Mouse (Mus musculus): Measurements from ENCODE around the gene Prkcg. TPM values are rescaled to one million over a fixed set of nuclear protein-coding genes. Genes with fewer than 3 reads are reported as not detected.

The Prkcg gene
- total RNA-seq, 2 experiments from 2014 or later, result 5.7 to 8.5 TPM

DNA sequence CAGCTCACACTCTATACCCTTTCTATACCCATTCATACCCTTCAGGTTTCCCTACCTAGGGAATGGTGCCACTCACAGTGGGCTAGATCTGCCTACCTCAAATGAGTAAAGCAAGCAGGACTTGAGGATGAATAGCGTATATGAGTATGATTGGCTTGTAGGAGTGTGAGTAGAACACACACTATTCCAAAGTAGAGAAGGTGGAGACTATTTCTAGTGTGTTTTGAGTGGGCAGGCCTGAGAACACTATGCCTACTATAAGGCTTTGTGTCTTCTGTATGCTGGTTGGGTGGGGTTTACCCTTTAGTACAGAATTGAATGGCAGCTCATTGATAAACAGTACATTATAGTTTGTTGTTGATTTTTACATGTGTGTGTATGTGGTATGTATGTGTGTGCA is 34.8 kb downstream of the Prkcg start:
- DNase-seq, result no peak

DNA sequence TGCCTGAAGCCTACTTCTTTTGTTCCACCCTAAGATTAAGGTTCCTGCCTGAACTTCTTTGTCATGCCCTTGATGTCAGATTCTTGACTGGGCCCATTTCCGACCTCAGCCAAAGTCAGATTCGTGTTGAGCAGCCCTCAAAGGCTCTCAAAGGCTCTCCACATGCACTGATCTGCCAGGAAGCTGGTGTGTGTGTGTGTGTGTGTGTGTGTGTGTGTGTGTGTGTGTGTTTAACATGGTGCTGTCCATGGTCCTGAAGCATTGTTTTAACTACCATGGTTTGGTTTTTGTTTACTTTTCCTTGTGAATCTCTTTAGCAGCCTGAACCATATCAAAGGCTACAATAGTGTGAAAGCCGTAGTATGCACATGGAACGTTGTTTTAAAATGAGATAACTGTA is 39.0 kb downstream of the Prkcg start:
- peak; percentile 17 for DNase-seq

DNA sequence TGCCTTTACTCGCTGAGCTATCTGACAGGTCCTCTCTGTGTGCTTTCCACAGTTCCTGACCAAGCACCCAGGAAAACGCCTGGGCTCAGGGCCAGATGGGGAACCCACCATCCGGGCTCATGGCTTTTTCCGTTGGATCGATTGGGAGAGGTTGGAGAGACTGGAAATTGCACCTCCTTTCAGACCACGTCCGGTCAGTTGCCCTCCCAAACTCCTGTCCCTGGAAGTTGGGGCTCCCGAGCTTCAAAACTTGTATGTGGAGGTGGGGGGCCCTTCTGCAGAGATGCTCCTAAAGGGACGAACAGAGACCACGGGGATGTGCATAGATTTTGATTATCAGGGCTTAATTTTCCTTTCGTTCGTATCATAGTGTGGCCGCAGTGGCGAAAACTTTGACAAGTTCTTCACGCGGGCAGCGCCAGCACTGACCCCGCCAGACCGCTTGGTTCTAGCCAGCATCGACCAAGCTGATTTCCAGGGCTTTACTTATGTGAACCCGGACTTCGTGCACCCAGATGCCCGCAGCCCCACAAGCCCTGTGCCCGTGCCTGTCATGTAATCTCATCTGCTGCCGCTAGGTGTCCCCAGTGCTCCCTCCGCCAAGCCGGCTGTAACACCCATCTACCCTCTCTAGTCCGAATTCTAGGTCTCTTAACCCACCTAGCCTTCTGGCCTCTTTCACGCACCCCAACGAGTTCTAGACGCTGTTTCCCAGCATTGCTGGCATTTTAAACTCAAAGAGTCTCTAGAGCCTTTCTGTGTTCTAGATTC is 41.0 kb downstream of the Prkcg start:
- peak; percentile 84 for DNase-seq

DNA sequence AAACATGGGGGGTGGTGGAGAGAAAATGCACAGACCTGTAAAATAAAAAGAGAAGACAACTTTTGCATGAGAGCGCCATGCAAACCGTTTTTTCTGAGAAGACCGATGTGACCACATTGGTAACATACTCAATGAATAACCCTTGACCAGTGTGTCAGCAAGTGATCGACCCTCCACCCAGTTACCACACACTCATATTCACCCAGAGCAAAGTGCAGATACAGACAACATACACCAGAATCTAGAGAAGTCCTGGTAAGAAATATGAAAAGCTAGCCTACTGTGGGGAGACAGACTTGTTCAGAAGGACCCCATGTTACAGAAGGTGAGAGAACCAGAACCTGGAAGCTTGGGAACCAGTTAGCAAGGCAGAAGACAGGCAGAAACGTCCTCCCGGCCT is 42.2 kb downstream of the Prkcg start:
- no peak for DNase-seq

DNA sequence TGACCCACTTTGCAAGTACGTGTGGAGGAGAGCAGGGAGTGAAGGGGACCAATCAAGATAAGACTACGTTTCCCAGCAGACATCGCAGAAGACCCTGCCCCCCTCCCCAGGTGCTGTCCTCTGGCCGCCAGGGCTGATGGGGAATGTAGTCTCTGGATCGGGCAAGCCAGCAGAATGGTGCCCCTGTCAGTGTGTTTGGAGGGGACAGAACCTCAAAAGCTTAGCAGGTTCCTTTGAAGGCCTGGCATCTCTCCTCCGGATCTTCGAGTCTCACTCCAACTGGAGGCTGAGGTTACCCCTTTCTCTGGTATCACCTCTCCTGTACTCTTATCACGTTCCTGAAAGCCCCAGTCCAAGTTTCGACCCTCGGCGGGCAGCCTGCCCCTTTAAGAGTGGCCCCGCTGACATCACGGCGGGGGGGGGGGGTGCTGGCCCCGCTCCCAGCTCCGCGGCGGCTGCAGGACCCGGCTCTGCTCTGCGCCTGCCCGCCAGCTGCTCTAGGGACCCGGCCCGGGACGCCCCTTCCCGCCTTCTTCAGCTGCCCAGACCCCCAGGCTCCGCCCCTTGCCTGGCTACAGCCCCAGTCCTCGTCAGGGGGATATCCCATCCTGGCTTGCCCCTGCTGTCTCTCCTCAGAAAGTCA is 42.7 kb downstream of the Prkcg start:
- DNase-seq, result peak; percentile 82

DNA sequence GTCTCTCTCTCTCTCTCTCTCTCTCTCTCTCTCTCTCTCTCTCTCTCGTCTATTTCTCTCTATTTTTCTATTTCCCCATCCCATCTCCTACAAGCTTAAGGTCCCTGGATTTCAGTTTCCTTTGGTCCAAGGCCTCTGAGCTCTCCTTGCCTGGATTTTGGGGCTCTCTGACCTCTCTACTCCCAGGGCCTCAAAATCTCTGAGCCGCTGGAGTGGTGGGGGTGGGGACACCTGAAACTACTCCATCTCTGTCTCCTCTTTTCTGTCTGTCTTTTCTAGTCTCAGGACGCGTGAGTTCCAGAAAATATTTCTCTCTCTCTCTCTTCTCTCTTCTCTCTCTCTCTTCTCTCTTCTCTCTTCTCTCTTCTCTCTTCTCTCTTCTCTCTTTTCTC is 43.2 kb downstream of the Prkcg start:
- no peak for DNase-seq

DNA sequence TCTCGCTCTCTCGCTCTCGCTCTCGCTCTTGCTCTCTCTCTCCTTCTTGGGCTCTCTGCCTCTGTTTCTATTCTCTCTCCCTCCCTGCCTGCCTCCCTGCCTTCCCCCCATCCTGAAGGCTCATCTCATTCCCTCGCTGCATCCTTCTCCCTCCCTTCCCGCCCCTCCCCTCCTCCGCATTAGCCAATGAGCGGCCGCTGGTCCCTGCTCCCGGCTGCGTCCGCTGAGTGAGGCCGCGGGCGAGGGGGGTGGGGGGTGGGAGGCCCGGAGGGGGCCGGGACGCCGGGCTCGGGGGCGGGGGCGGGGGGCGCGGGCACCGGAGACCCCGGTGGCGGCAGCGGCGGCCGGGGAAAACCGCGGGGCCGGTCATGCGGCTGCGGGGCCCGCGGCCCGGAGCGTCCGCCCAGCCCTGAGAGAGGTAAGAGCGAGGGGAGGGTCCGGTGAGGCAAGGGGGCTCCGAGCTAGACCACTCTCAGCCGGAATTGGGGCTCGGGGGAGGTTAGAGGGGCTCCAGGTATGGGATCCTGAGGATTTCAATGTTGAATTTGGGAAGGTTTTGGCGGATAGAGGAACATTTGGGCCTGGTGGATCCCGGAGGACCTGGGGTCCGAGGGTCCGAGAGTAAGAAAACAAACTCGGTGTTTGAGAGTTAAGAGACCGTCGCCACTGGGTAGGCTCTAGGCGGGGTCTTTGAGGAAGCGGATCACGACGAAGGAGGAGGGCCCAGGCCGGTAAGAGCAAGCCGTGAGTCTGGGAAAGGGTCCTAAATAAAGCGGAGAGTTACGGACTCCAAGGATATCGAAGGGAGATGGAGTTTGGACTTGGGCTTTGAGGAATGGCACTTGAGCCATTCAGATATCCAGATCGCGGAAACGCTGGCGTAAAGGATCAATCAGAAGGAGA is 43.9 kb downstream of the Prkcg start, which contains the start of gene Cacng7:
Cacng7 (plus strand) TSS at position 337 of the 903 bp plus-strand sequence.
- DNase-seq, result peak; percentile 38

DNA sequence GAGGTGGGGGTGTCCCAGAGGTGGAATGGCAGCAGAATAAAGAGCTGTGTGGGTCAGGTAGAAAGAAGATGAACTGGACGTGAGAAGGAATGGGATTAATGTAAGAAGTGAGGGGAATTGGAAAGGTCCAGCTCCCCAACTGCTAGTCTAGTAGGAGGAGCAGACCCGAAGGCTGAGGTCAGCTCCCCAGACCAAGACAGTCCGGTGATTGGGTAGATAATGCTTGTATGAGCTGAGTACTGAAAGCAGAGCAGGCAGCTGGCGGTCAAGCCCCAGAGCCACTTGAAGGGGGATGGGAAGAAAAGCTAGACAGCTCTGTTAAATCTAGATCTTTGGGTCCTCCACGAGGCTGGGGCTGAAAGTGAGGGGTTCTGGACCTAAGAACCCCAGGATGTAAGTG is 44.6 kb downstream of the Prkcg start:
- DNase-seq, result no peak

DNA sequence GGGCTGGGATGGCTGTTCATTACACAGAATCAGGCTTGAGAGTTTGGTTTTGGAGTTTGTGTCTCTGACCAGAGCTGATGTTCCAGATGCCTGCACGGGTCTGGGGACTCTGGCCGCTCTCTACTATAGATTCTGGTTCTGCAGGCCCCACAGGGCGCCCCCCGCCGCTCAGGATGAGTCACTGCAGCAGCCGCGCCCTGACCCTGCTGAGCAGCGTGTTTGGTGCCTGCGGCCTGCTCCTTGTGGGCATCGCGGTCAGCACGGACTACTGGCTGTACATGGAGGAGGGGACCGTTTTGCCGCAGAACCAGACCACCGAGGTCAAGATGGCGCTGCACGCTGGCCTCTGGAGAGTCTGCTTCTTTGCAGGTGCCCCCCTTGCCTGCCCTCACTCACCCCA is 47.4 kb downstream of the Prkcg start:
- no peak for DNase-seq

DNA sequence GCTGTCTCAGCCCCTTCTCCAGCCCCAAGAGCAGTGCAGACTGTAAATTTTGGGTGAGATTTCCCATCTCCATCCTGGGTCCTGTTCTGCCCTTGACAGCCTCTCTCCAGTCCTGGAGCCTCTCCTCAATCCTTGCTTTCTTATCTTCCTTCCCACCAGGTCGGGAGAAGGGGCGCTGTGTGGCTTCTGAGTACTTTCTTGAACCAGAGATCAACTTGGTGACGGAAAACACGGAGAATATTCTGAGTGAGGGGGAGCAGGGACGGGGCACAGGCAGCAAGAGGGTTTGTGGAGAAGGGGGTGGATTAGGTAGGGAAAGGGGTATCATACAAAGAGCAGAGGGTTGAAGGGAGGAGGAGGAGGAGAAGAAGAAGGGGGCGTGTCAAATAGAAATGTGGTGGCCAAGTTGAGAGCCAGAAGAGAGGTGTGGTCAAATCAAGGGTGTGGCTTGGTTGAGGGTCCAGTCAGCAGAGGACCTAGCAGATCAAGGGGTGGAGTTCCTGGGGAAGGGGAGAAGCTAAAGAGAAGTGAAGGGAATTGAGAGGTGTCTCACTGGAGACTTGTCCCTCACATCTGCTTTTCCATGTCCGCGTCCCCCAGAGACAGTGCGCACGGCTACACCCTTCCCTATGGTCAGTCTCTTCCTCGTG is 49.4 kb downstream of the Prkcg start:
- no peak for DNase-seq

DNA sequence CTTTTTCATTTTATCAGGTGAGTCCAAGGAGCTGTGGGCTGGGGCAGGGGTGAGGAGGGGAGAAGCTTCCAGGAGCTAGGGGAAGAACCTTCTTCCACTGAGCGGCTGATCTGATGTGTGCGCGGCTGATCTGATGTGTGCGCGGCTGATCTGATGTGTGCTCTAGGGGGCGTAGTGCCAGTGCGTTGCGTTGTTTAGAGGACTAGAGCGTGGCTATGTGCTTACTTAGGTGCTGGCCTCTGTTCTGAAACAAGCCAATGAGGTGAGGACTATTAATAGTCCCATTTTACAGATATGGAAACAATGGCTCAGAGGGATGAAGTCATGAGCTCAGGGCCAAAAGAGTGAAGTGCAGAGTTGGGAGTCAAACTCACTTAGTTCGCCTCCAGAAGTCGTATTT is 50.0 kb downstream of the Prkcg start:
- DNase-seq, result no peak

DNA sequence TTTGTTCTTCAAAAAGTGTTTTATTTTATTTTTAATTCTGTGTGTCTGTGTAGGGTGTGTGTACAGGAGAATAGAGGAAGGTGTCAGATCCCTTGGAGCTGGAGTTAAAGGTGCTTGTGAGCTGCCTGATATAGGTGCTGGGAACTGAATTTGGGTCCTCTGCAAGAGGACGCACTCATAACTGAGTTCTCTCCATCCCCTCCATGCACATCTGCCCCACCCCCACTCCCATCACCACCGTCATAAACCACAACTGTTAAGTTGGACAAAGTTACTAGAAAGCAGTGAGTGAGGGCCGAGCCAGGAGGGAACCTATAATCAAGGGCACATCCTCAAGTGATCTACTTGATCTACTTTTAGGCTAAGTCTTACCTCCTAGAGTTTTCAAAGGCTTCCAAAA is 54.9 kb downstream of the Prkcg start:
- no peak for DNase-seq

DNA sequence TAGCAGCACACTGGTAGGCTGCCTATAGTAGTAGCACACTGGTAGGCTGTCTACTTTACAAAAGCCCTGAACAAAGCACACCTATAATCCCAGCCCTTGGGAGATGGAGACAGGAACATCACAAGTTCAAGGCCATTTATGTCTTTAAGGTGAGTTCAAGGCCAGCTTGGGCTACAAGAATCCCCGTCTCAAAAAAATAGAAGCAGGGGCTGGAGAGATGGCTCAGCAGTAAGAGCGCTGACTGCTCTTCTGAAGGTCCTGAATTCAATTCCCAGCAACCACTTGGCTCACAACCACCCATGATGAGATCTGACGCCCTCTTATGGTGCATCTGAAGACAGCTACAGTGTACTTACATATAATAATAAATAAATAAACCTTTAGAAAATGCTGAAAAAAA is 56.3 kb downstream of the Prkcg start:
- no peak for DNase-seq

DNA sequence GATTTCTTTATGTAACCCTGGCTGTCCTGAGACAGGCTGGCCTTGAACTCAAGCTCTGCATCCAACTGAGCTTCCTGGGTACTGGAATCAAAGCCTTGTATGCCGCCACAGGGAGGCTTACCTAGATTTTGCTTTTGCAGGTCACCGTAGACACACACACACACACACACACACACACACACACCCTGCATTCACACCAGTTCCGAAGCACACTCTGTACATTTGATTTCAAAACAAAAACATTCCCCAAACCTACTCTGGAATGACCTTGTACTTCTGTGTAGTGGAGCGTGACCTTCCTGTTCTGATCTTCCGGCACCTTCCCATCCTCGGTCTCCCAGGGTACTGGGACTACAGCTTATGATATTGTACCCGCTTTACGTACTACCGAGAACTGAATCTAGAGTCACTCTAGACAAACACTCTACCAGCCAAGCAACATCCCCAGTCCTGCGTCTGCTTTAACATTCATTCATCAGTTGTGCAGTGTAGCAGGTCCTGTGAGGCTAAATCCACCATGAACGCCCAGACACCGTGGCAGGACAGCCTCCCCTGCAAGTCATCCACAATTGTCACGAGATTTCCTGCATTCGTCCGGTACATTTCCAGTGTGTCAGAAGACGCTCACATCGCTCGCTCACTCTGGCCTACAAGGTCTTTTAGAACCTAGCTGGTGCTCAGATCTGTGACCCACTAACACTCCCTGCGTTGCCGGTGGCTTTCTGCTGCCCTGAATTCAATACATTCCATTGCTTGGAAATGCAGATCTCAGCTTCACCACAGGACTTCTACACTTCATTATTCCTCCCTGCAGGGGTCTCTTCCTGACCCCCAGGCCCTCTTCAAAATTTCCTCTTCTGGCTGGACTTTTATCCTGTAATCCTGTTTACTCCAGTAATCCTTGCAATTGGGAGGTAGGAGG is 58.6 kb downstream of the Prkcg start:
- no peak for DNase-seq

DNA sequence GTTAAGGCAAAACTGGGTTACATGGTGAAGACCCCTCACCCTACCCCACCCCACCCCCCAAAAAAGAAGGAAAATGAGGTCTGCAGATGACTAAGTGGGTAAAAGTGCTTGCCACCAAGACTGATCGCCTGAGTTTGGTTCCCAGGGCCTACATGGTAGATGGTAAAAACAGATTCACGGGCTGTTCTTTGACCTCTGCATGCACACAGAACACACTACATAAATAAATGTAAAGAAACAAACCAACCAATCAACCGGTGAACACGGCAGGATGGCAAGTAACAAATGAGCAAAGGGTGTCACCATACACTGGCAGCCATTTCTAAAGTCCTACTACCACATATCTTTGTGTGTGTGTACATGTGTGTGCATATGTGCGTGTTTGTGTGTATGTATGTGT is 59.3 kb downstream of the Prkcg start:
- DNase-seq, result no peak

DNA sequence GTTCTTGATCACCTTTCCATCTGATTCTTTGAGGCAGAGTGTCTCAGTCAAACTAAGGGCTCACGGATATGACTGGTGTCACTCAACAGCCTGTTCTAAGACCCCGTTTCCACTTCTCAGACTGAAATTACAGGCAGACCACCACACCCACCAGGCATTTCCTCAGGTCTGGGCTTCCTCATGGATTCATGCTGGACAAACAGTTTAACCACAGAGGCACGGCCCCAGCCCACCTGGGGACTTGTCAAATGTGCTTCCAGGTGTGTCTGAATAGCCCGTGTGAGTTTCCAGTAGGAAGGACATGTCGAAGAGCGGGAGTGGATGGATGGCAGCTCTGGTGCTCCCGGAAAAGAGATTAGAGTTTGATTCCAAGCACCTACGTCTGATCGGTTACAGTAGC is 60.8 kb downstream of the Prkcg start:
- DNase-seq, result no peak

DNA sequence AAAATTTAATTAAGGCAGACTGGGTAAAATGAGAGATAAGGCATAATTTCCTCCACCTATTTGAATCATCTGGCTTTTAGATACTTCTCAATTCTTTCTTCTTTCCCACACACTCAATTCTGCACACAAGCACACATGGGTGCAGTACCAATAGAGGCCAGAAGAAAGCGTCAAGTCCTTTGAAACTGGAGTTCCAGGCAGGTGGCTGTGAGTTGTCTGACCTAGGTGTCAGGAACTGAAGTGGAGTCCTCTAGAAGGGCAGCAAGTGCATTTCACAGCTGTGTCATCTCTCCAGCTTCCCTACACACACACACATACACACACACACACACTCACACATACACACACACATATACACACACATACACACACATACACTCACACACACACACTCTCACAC is 62.6 kb downstream of the Prkcg start:
- no peak for DNase-seq

DNA sequence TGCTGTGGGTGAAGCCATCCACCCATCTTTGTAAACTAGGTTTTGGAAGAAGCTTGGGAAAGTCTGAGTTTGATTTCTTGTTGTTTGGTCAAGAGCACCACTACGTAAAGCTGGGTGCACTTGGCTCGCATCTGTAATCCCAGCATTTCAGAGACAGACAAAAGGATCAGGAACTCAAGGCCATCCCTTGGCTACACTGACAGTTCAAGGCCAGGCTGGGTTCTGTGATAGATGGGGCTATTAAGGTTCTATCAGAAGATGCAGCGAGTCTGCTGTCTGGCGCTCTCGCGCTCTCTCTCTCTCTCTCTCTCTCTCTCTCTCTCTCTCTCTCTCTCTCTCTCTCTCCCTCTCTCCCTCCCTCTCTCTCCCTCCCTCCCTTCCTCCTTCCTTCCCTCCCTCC is 65.9 kb downstream of the Prkcg start:
- DNase-seq, result no peak

DNA sequence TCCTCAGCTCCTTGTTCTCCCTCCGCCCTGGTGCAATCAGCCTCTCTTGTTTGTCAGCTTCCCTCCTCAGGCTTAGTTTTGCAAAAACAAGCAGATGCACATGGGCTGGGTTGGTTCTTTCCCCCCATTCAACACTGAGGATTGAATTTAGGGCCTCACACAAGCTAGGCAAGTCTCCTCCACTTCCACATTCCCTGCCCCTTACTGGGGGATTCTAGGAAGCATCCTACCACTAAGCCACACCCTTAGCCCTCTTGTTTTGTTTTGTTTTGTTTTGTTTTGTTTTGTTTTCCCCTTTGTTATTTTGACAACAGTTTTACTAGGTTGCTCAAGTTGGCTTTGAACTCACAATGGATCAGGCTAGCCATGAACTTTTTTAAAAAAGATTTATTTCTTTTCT is 71.7 kb downstream of the Prkcg start:
- DNase-seq, result no peak

DNA sequence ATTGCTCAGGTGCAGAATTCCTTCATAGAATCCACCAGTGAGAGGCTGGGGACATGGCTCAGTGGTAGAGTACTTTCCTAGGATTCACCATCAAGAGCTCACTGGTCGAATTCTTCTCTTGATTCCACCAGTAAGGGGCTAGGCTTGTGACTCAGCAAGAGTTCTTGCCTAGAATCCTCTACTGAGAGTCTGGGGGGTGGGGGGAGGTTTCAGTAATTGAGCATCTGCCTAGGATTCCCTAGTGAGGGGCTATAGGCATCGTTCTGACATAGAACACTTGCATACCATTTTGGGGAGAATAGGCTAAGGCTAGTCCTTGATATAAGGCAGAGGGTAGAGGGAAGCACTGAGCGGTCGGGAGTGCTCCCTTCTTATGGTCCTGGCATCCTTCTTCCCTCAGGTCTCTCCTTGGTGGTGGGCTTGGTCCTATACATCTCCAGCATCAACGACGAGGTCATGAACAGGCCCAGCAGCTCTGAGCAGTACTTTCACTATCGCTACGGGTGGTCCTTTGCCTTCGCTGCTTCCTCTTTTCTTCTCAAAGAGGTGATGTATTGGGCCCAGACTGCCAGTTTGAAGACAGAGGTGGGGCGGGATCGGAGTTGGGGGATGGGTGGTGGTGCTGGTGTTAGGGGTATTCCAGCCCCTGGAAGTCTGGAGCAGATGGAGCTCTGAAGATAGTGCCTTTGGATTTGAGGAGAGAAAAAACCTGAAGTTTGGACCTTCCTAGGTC is 76.7 kb downstream of the Prkcg start:
- DNase-seq, result no peak
